Mouse (Mus musculus) liver (tissue): ENCODE data around the gene Gpm6b.

Source experiments
- DNase-seq: peaks from one replicate; pipeline ENCODE4 v3.0.0-alpha.2; 2020; ENCODE audit warnings: mixed read lengths

The Gpm6b gene

GRCm38 (mm10) chrX:166359927-166360440, 121.3 kb downstream of the Gpm6b start:
- no peak for DNase-seq

GRCm38 (mm10) chrX:166360455-166360854, 121.7 kb downstream of the Gpm6b start:
- DNase-seq = no peak

- DNase-seq = no peak
Observed at GRCm38 (mm10) chrX:166365458-166366213, 126.9 kb downstream of the Gpm6b start.

- DNase-seq = no peak
Observed at GRCm38 (mm10) chrX:166376681-166377328, 138.1 kb downstream of the Gpm6b start.

GRCm38 (mm10) chrX:166378652-166379051, 139.9 kb downstream of the Gpm6b start:
- DNase-seq = no peak

- no peak for DNase-seq
Observed at GRCm38 (mm10) chrX:166383606-166384005, 144.9 kb downstream of the Gpm6b start.

GRCm38 (mm10) chrX:166384935-166385334, 146.2 kb downstream of the Gpm6b start:
- DNase-seq = peak; percentile 5

GRCm38 (mm10) chrX:166386656-166387055, 147.9 kb downstream of the Gpm6b start:
- no peak for DNase-seq

- DNase-seq = no peak
Observed at GRCm38 (mm10) chrX:166393753-166394152, 155.0 kb downstream of the Gpm6b start.

- DNase-seq = no peak
Observed at GRCm38 (mm10) chrX:166407865-166408264, 169.2 kb downstream of the Gpm6b start.

GRCm38 (mm10) chrX:166416196-166416595, 177.5 kb downstream of the Gpm6b start:
- DNase-seq = peak; percentile 19

- DNase-seq = no peak
Observed at GRCm38 (mm10) chrX:166434812-166435211, 196.1 kb downstream of the Gpm6b start.
